Mouse (Mus musculus) heart, adult 2 months (tissue): ENCODE results near the gene Plk3.

Source experiments
- CTCF ChIP-seq: fragments of 200-600 bp; IDR thresholded peaks from 2 replicates; pipeline ENCODE4 v1.8.1; 2022; ENCODE audit warnings: antibody characterized with exemption, mild to moderate bottlenecking, moderate library complexity
- EP300 ChIP-seq: fragments of 200-500 bp; IDR thresholded peaks from 2 replicates; pipeline ENCODE4 v1.6.1; 2011; ENCODE audit warnings: low read depth, low read length, control low read depth; ENCODE audit not compliant: insufficient read depth
- POLR2A ChIP-seq: fragments of 200-500 bp; IDR thresholded peaks from 2 replicates; pipeline ENCODE4 v1.6.1; 2011; ENCODE audit warnings: mild to moderate bottlenecking, low read depth, low read length, control low read depth; ENCODE audit not compliant: insufficient read depth

GRCm38 (mm10) chr4:117132794-117133143 lies 994 bp downstream of the Plk3 start:
- no peak for TF ChIP-seq CTCF
- no peak for TF ChIP-seq POLR2A
- TF ChIP-seq EP300, result no peak
